Mouse (Mus musculus) embryonic facial prominence, embryonic 10.5 days (tissue): ENCODE measurements at regions not wholly inside any gene's neighbourhood (a gene's known extent, or its start where the extent isn't known, plus 50 kb on each side); places are given as distances from the start of the nearest gene placed in this dataset.

Experiments
- DNase-seq: peaks from one replicate; pipeline ENCODE4 v3.0.0-alpha.2; 2017; ENCODE audit warnings: low spot score
- H3K27ac ChIP-seq: fragments of 300-500 bp; sonication (generic); replicated peaks from 2 replicates; pipeline ENCODE4 v1.5.1; 2016; ENCODE audit warnings: mild to moderate bottlenecking
- H3K27me3 ChIP-seq: fragments of 300-500 bp; sonication (generic); replicated peaks from 2 replicates; pipeline ENCODE4 v1.6.1; 2016; ENCODE audit warnings: low read depth, mild to moderate bottlenecking; ENCODE audit not compliant: poor library complexity, severe bottlenecking
- H3K36me3 ChIP-seq: fragments of 300-500 bp; sonication (generic); replicated peaks from 2 replicates; pipeline ENCODE4 v1.6.1; 2016; ENCODE audit warnings: mild to moderate bottlenecking, moderate library complexity
- H3K4me1 ChIP-seq: fragments of 300-500 bp; sonication (generic); 2 replicates; pipeline ENCODE4 v1.6.1; 2016
- H3K4me3 ChIP-seq: fragments of 300-500 bp; sonication (generic); 2 replicates; pipeline ENCODE4 v1.5.1; 2016; ENCODE audit warnings: mild to moderate bottlenecking, moderate library complexity
- H3K9me3 ChIP-seq: fragments of 300-500 bp; sonication (generic); 2 replicates; pipeline ENCODE4 v1.6.1; 2016; ENCODE audit warnings: mild to moderate bottlenecking
- WGBS: fragments of 180-500 bp; shearing (Covaris S2); methylation state at CpG from one replicate; pipeline ENCODE4 v1.1.7; 2016; 5-methylcytosine and 5-hydroxymethylcytosine counted together

GRCm38 (mm10) chr3:130945861-130946449 is 164.3 kb upstream of the Lef1 start:
- Histone ChIP-seq H3K27me3 (peaks cover 17% of the 10 kb centered on the region; the same call in 1 of the 2 replicates), H3K9me3 (no peaks in the 10 kb centered on the region), H3K36me3 (no peaks in the 10 kb centered on the region), H3K4me1 (peaks cover 28% of the 10 kb centered on the region), H3K4me3 (peak overlapping the region; percentile 59), H3K27ac (peak overlapping the region; percentile 89)
- under 1% methylated on average over 25 of the region's 25 CpGs for WGBS
- DNase-seq: peak; percentile 79

- Histone ChIP-seq H3K4me3 (peak overlapping the region; percentile 59), H3K4me1 (peaks cover 28% of the 10 kb centered on the region), H3K27ac (peak overlapping the region; percentile 89), H3K9me3 (no peaks in the 10 kb centered on the region), H3K36me3 (no peaks in the 10 kb centered on the region), H3K27me3 (peaks cover 17% of the 10 kb centered on the region; the same call in 1 of the 2 replicates)
- DNase-seq: peak; percentile 19
- WGBS: 7% methylated on average over 7 of the region's 7 CpGs
Measured at GRCm38 (mm10) chr3:130945396-130945795, 164.9 kb upstream of the Lef1 start.

- H3K27ac ChIP-seq: no peak overlapping the region; the same call in 1 of the 2 replicates
- no peaks in the 10 kb centered on the region for H3K9me3 ChIP-seq
- DNase-seq: no peak
- peaks cover 28% of the 10 kb centered on the region for H3K4me1 ChIP-seq
- peaks cover 17% of the 10 kb centered on the region; the same call in 1 of the 2 replicates for H3K27me3 ChIP-seq
- no peak overlapping the region for H3K4me3 ChIP-seq
- no peaks in the 10 kb centered on the region for H3K36me3 ChIP-seq
- 95% methylated on average over 6 of the region's 6 CpGs for WGBS
Measured at GRCm38 (mm10) chr3:130944241-130944640, 166.0 kb upstream of the Lef1 start.

DNA sequence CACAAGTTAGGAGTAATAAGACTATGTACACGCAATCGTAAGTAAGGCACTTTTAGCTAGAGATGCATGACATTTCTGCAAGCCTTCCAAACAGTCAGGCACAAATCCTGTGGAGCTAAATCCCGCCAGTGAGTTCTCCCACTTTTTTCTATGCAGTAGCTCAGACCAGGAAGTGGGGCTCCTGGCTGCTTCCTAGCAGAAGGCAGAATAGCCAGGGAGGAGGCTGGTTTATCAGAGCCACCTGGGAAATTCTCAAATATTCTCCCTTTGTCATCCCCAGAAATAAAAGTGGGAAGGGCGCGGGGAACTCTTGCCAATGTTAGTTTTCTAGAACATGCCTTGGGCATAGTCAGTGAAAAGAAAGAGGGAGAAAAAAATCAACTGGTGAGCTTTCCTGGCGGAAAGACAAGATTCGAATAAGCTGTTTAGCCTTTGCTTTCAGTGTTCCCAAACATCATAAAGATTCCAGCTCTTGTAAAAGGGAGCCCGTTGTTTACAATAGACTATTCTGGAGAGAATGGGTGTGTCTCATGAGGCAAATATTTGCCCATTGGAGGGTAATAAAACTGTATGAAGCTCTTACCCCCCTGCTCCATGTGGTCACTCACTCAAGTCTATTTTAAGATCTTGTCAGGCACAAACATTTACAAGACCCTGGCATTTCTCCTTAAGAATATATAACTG is 167.2 kb upstream of the Lef1 start:
- H3K4me1 ChIP-seq: peaks cover 28% of the 10 kb centered on the region
- H3K4me3 ChIP-seq: no peak overlapping the region
- 87% methylated on average over 8 of the region's 8 CpGs for WGBS
- H3K36me3 ChIP-seq: no peaks in the 10 kb centered on the region
- H3K9me3 ChIP-seq: no peaks in the 10 kb centered on the region
- no peak overlapping the region for H3K27ac ChIP-seq
- H3K27me3 ChIP-seq: peaks cover 17% of the 10 kb centered on the region; the same call in 1 of the 2 replicates
- DNase-seq: no peak

DNA sequence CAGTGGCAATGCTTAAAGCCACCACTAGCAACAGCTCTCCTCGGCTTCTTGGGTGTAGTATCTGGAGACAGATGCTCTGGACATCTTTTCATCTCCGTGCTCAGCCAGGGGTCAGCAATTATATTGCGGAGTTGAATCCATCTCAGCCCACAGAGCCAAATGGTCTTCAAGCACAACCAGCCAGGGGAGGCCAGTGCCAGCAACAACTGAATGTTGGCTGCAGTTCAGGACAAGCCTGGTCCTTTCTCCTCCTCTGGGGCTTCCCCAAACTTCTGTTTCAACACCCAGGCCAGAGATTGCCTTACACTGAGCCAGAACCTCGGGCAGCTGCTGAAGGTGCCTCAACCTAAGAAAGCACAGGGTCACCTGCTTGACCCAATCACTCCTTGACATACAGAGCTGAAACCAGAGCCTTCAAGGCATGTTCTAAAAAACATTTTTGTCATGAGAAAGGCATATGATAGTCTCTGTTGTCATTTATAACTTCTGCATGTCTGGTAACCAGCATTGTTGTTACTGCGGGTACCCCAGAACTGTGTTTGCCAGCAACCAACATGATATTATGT is 169.9 kb upstream of the Lef1 start:
- H3K4me1 ChIP-seq: peaks cover 25% of the 10 kb centered on the region
- 88% methylated on average over 5 of the region's 5 CpGs for WGBS
- H3K4me3 ChIP-seq: no peak overlapping the region
- peaks cover 9% of the 10 kb centered on the region; the same call in 1 of the 2 replicates for H3K27me3 ChIP-seq
- DNase-seq: no peak
- no peak overlapping the region for H3K27ac ChIP-seq
- H3K36me3 ChIP-seq: no peaks in the 10 kb centered on the region
- H3K9me3 ChIP-seq: no peaks in the 10 kb centered on the region

- H3K27me3 ChIP-seq: no peaks in the 10 kb centered on the region
- peaks cover 20% of the 10 kb centered on the region for H3K4me1 ChIP-seq
- H3K36me3 ChIP-seq: no peaks in the 10 kb centered on the region
- H3K9me3 ChIP-seq: no peaks in the 10 kb centered on the region
- no peak overlapping the region; the same call in 1 of the 2 replicates for H3K27ac ChIP-seq
- H3K4me3 ChIP-seq: no peak overlapping the region
- 76% methylated on average over 5 of the region's 5 CpGs for WGBS
- no peak for DNase-seq
Measured at GRCm38 (mm10) chr3:130936980-130937379, 173.3 kb upstream of the Lef1 start.

DNA sequence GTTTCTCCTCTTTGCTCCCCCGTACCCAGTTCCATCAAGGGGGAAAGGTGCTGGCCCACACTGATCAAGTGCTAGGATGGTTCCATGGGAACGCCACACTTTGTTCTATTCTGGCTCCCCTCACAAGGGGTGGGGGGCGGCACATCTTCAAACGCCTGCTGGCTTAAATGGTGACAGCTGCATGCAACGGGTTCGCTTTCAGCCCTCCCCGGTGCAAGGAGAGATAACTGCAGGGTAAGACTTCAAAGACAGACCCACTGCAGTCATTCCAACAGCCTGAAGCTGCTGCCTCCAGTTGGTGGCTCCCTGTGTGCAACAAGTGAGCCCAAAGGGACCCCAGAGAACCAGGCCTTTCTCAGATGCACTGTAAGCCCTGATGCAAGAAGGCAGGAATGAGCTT is 173.9 kb upstream of the Lef1 start:
- peak; percentile 32 for DNase-seq
- peak overlapping the region; percentile 54 for H3K27ac ChIP-seq

GRCm38 (mm10) chr3:130935926-130936315 is 174.3 kb upstream of the Lef1 start:
- H3K36me3 ChIP-seq: no peaks in the 10 kb centered on the region
- H3K27ac ChIP-seq: peak overlapping the region; percentile 54
- no peaks in the 10 kb centered on the region for H3K9me3 ChIP-seq
- H3K4me1 ChIP-seq: peaks cover 20% of the 10 kb centered on the region
- no peak overlapping the region for H3K4me3 ChIP-seq
- no peaks in the 10 kb centered on the region for H3K27me3 ChIP-seq
- WGBS: 82% methylated on average over 11 of the region's 11 CpGs
- no peak for DNase-seq

More for the DNA sequence above, 173.9 kb upstream of the Lef1 start:
- H3K36me3 ChIP-seq: no peaks in the 10 kb centered on the region
- WGBS: 34% methylated on average over 7 of the region's 7 CpGs
- H3K4me1 ChIP-seq: peaks cover 20% of the 10 kb centered on the region
- H3K9me3 ChIP-seq: no peaks in the 10 kb centered on the region
- no peaks in the 10 kb centered on the region for H3K27me3 ChIP-seq
- no peak overlapping the region for H3K4me3 ChIP-seq

- Histone ChIP-seq H3K27me3 (no peaks in the 10 kb centered on the region), H3K27ac (peak overlapping the region; percentile 54), H3K4me3 (no peak overlapping the region), H3K36me3 (no peaks in the 10 kb centered on the region), H3K9me3 (no peaks in the 10 kb centered on the region), H3K4me1 (peaks cover 20% of the 10 kb centered on the region)
- 60% methylated on average over 8 of the region's 8 CpGs for WGBS
- DNase-seq: peak; percentile 25
Measured at GRCm38 (mm10) chr3:130935302-130935925, 174.9 kb upstream of the Lef1 start.

DNA sequence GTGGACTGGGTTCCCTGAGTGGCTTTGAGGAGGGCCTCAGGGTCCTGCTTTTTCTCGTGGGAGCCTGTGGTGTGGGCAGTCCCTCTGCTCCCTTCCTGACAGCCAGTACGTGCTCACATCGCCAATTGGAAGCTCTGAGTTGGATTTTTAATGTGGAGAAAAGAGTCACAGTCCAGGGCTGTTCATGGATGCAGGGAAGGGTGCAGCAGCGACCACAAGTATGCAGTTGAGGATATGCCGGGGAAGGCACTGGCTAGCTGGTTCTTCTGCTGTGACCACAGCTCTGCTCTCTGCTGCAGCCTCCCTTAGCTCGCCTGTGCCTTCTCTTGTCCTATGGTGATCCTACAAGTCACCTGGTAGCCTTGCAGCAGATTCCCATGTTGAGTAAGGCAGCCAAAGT is 177.5 kb upstream of the Lef1 start:
- Histone ChIP-seq H3K27me3 (no peaks in the 10 kb centered on the region), H3K9me3 (no peaks in the 10 kb centered on the region), H3K4me1 (peaks cover 20% of the 10 kb centered on the region), H3K4me3 (no peak overlapping the region), H3K36me3 (no peaks in the 10 kb centered on the region), H3K27ac (no peak overlapping the region)
- 78% methylated on average over 6 of the region's 6 CpGs for WGBS
- no peak for DNase-seq

- 86% methylated on average over 5 of the region's 5 CpGs for WGBS
- Histone ChIP-seq H3K36me3 (no peaks in the 10 kb centered on the region), H3K27ac (no peak overlapping the region), H3K4me1 (peaks cover 20% of the 10 kb centered on the region), H3K9me3 (no peaks in the 10 kb centered on the region), H3K4me3 (no peak overlapping the region), H3K27me3 (no peaks in the 10 kb centered on the region)
- DNase-seq: no peak
Measured at GRCm38 (mm10) chr3:130932226-130932625, 178.0 kb upstream of the Lef1 start.

- H3K27ac ChIP-seq: no peak overlapping the region
- no peaks in the 10 kb centered on the region for H3K9me3 ChIP-seq
- H3K27me3 ChIP-seq: peaks cover 18% of the 10 kb centered on the region
- peak; percentile 14 for DNase-seq
- 67% methylated on average over 5 of the region's 5 CpGs for WGBS
- H3K4me1 ChIP-seq: peaks cover 26% of the 10 kb centered on the region
- no peak overlapping the region for H3K4me3 ChIP-seq
- H3K36me3 ChIP-seq: no peaks in the 10 kb centered on the region
Measured at GRCm38 (mm10) chr3:130925000-130925399, 185.3 kb upstream of the Lef1 start.
